Mouse (Mus musculus) cerebellum, postnatal 36 days (tissue): Measurements from ENCODE around the gene Dda1.
A peak's percentile ranks its signal among the peaks of the same experiment; 100 is the strongest.

Experiments
- DNase-seq, 2 experiments: peaks; one replicate each; pipeline ENCODE4 v3.0.0; 2021 to 2022; ENCODE audit warnings: mixed read lengths in 2 of 2

Dda1 gene

GRCm38 (mm10) chr8:71469411-71469810 lies 412 bp downstream of the Dda1 start:
- peak in 1 of 2 experiments; percentile 42 for DNase-seq

- peak in 1 of 2 experiments; percentile 9 for DNase-seq
Observed at GRCm38 (mm10) chr8:71470146-71470912, 1.3 kb downstream of the Dda1 start.

GRCm38 (mm10) chr8:71470913-71471255 lies 1.9 kb downstream of the Dda1 start:
- DNase-seq: no peak

GRCm38 (mm10) chr8:71471861-71472260 lies 2.9 kb downstream of the Dda1 start:
- DNase-seq: no peak

GRCm38 (mm10) chr8:71472601-71473386 lies 3.8 kb downstream of the Dda1 start:
- no peak for DNase-seq

- DNase-seq: no peak
Observed at GRCm38 (mm10) chr8:71474344-71474743, 5.3 kb downstream of the Dda1 start.

GRCm38 (mm10) chr8:71474785-71475701 lies 6.0 kb downstream of the Dda1 start:
- DNase-seq: peak; percentile 57 to 60

- DNase-seq: no peak
Observed at GRCm38 (mm10) chr8:71475702-71476075, 6.7 kb downstream of the Dda1 start.

- peak; percentile 82 to 89 for DNase-seq
Observed at GRCm38 (mm10) chr8:71476099-71476940, 7.3 kb downstream of the Dda1 start.

GRCm38 (mm10) chr8:71477196-71477845 lies 8.3 kb downstream of the Dda1 start:
- DNase-seq: peak in 1 of 2 experiments; percentile 52

GRCm38 (mm10) chr8:71478943-71479342 lies 9.9 kb downstream of the Dda1 start:
- no peak for DNase-seq

- DNase-seq: no peak
Observed at GRCm38 (mm10) chr8:71483932-71484331, 14.9 kb downstream of the Dda1 start.

- DNase-seq: no peak
Observed at GRCm38 (mm10) chr8:71484736-71485135, 15.7 kb downstream of the Dda1 start.

GRCm38 (mm10) chr8:71485142-71486135 lies 16.4 kb downstream of the Dda1 start, which contains the start of gene Ano8:
Ano8 (minus strand) TSS chr8:71485963.
- DNase-seq: peak; percentile 88 to 89

GRCm38 (mm10) chr8:71486136-71486529 lies 17.1 kb downstream of the Dda1 start:
- no peak for DNase-seq

- peak; percentile 78 to 80 for DNase-seq
Observed at GRCm38 (mm10) chr8:71487691-71488445, 18.9 kb downstream of the Dda1 start, which contains the start of gene Gtpbp3. Gtpbp3 (plus strand) TSS chr8:71488103.

- peak; percentile 81 to 87 for DNase-seq
Observed at GRCm38 (mm10) chr8:71488454-71488853, 19.5 kb downstream of the Dda1 start.

- DNase-seq: peak; percentile 85 to 88
Observed at GRCm38 (mm10) chr8:71495039-71495438, 26.0 kb downstream of the Dda1 start.

- DNase-seq: peak in 1 of 2 experiments; percentile 18
Observed at GRCm38 (mm10) chr8:71495811-71496210, 26.8 kb downstream of the Dda1 start.
